Mouse (Mus musculus): ENCODE measurements around the gene Igf1r. TPM values are rescaled to one million over a fixed set of nuclear protein-coding genes. Genes with fewer than 3 reads are reported as not detected.

Igf1r gene
- polyA plus RNA-seq, 1 experiment from 2014 or later, result 16.3 TPM

DNA sequence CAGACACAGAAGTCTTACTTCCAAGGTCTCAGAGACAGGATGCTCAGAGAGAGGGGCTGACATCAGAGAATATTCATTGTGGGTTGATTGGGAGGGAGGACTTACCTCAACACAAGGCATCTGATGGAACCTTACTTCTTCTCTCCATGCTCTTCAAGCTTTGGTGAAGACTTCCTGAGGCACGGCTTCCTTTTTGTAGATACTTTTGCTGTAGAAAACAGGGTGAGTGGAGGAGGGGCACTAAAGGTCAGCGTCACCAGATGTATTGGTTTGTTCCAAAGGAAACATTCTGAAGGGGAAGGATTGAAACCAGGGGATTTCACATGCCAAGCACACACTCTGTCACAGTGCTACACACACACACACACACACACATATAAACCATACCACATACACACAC lies 186.8 kb downstream of the Igf1r start:
- H3K27me3 ChIP-seq (replicated peaks; ENCODE audit: control insufficient read depth, insufficient read depth, low read length), result no peaks in the 10 kb centered on the region
- 89% methylated on average over 2 of the region's 2 CpGs for WGBS
- ATAC-seq, result no peak

DNA sequence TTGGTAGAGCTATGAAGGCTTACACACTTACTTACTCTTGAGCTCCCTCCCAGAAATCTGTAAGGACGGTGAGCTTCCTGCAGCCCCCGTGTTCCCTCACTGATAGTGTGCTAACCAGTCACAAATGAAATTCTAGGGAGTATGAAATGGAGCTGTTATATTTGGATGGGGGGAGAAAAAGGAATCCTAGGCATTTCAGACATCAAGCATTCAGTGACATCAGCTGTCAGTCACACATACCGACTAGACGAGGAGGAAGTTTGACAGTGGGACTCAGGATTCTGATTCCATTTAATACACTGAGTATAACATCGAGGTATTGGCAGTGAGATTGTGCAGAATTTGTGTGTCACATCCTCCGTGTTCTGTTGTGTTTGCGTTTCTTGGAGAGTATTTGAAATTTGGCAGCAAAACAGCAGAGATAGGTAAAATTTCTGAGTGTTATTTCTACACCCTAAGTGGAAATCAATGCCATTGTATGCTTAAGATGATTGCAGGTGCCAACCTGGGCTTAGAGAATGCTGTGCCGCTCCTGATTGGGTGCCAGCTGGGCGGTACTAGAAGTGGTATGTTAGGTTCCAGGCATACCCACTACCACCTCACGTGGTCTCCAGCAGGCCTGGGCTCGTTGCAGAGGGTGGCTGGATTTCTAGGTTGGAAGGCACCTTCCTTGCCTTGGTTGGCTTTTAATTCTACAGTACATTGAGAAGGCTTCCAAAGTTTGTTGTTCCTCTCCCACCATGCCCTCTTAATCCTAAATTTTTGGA lies 187.6 kb downstream of the Igf1r start:
- Histone ChIP-seq H3K4me2 (ENCODE audit: low read length) (no peak overlapping the region), H3K36me3 (ENCODE audit: control insufficient read depth, insufficient read depth, low read length) (no peaks in the 10 kb centered on the region), H3K9me3 (replicated peaks; ENCODE audit: control insufficient read depth, low read length) (no peaks in the 10 kb centered on the region), H3K4me3 (ENCODE audit: low read depth, low read length) (no peak overlapping the region), H3K9ac (ENCODE audit: low read length) (no peak overlapping the region), H3K27me3 (replicated peaks; ENCODE audit: control insufficient read depth, insufficient read depth, low read length) (no peaks in the 10 kb centered on the region), H3K4me1 (ENCODE audit: control insufficient read depth, insufficient read depth, low read length) (0 out of 2 replicates have a peak, but pooled peaks cover 4% of the 10 kb centered on the region), H3K27ac (ENCODE audit: low read depth, low read length) (no peak overlapping the region)
- DNase-seq (ENCODE audit: low spot score) (no peak), ATAC-seq (no peak)
- 82% methylated on average over 11 of the region's 11 CpGs for WGBS

More for the DNA sequence above, 186.8 kb downstream of the Igf1r start:
- Histone ChIP-seq H3K4me2 (ENCODE audit: low read length) (no peak overlapping the region), H3K4me3 (ENCODE audit: low read depth, low read length) (no peak overlapping the region), H3K9me3 (replicated peaks; ENCODE audit: control insufficient read depth, low read length) (no peaks in the 10 kb centered on the region), H3K36me3 (ENCODE audit: control insufficient read depth, insufficient read depth, low read length) (no peaks in the 10 kb centered on the region), H3K9ac (ENCODE audit: low read length) (no peak overlapping the region), H3K4me1 (ENCODE audit: control insufficient read depth, insufficient read depth, low read length) (0 out of 2 replicates have a peak, but pooled peaks cover 4% of the 10 kb centered on the region), H3K27ac (ENCODE audit: low read depth, low read length) (no peak overlapping the region)
- DNase-seq (ENCODE audit: low spot score), result no peak

DNA sequence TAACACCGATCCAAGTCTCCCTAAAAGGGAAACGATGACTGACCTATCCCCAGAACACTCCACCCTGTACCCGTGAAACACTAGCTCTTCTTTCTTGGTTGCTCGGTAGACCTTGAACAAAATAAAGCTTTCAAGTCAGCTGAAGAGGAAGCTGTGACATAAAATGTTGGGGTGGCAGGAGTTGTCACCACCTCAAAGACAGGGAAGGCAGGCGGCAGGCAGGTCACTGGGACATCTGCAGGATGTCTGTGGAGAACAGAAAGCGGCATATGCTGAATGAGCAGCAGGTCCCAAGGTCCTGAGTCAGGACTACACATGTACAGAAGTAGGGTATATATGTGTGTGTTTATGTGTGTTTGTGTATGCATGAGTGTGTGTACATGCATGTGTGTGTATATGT lies 191.6 kb downstream of the Igf1r start:
- H3K27me3 ChIP-seq (replicated peaks; ENCODE audit: control insufficient read depth, insufficient read depth, low read length), result no peaks in the 10 kb centered on the region
- H3K4me3 ChIP-seq (ENCODE audit: low read depth, low read length), result no peak overlapping the region
- ATAC-seq (no peak), DNase-seq (ENCODE audit: low spot score) (no peak)
- peaks cover 19% of the 10 kb centered on the region for H3K4me1 ChIP-seq (ENCODE audit: control insufficient read depth, insufficient read depth, low read length)
- no peaks in the 10 kb centered on the region for H3K36me3 ChIP-seq (ENCODE audit: control insufficient read depth, insufficient read depth, low read length)
- H3K4me2 ChIP-seq (ENCODE audit: low read length), result no peak overlapping the region
- no peak overlapping the region for H3K27ac ChIP-seq (ENCODE audit: low read depth, low read length)
- H3K9ac ChIP-seq (ENCODE audit: low read length), result no peak overlapping the region
- WGBS, result 75% methylated on average over 6 of the region's 6 CpGs
- H3K9me3 ChIP-seq (replicated peaks; ENCODE audit: control insufficient read depth, low read length), result no peaks in the 10 kb centered on the region

DNA sequence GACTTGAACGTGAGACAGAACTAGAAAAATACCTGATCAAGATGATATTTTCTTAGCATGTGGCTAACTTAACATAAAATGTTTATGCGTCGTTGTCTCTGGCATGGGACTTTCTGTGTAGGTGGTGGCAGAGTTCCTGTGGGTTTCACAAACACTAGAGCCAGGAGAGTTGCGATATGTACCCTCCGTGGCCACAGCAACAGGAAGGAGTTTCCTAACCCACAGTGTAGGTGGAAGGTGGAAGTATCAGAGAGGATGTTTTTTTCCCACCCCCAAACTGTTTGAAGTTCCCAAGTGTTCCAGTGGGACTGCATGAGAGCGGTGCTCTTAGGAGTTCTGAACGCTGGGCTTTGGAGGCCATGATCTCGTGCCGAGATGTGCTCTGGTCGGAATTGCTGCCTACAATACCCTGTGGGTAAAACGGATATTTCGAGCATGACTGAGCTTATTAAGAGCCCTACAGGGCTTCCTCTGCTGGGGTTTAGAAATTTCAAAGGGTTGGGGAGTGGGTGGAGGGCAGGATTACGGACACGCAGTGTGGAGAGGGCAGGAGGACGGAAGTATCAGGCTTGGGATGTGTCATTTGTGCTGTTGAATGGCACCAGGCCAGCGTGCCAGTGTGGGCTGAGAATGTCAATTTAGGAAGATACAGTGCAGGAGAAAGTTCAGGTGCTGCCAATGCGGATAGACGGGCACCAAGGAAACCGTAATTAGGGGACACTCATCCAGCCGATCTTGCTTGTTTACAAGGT lies 195.8 kb downstream of the Igf1r start:
- no peaks in the 10 kb centered on the region for H3K27me3 ChIP-seq (replicated peaks; ENCODE audit: control insufficient read depth, insufficient read depth, low read length)
- no peaks in the 10 kb centered on the region for H3K36me3 ChIP-seq (ENCODE audit: control insufficient read depth, insufficient read depth, low read length)
- peak; percentile 44; the same call in 1 of the 2 replicates for ATAC-seq
- no peak overlapping the region for H3K4me3 ChIP-seq (ENCODE audit: low read depth, low read length)
- 24% methylated on average over 20 of the region's 20 CpGs for WGBS
- H3K27ac ChIP-seq (ENCODE audit: low read depth, low read length), result no peak overlapping the region
- H3K4me2 ChIP-seq (ENCODE audit: low read length), result 0 out of 2 replicates have a peak overlapping the region, but pooled peaks have one; percentile 18
- peaks cover 18% of the 10 kb centered on the region for H3K4me1 ChIP-seq (ENCODE audit: control insufficient read depth, insufficient read depth, low read length)
- no peaks in the 10 kb centered on the region for H3K9me3 ChIP-seq (replicated peaks; ENCODE audit: control insufficient read depth, low read length)
- peak overlapping the region; percentile 3; the same call in 1 of the 2 replicates for H3K9ac ChIP-seq (ENCODE audit: low read length)
- peak; percentile 24 for DNase-seq (ENCODE audit: low spot score)

DNA sequence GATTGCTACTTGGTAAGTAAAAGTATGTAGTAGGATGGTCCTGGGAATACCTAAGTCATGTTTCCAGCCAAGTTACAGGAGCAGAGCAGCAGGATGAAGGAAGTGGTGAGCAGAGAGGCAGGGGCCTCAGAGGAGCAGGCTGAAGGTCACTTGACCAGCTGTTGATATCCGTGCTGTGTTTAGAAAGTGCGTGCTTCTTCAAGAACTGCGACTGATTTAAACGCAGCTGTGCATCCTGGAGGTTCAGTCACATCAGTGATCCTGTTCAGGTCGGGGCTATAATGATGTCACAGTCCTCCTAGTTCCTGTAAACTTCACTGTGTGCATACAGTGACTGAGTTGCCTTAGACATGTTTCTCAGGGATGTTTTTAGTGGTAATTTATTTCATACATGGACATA lies 199.3 kb downstream of the Igf1r start:
- WGBS, result 85% methylated on average over 5 of the region's 5 CpGs
- peaks cover 35% of the 10 kb centered on the region for H3K4me1 ChIP-seq (ENCODE audit: control insufficient read depth, insufficient read depth, low read length)
- ATAC-seq (no peak), DNase-seq (ENCODE audit: low spot score) (no peak)
- H3K9ac ChIP-seq (ENCODE audit: low read length), result no peak overlapping the region
- H3K9me3 ChIP-seq (replicated peaks; ENCODE audit: control insufficient read depth, low read length), result no peaks in the 10 kb centered on the region
- no peaks in the 10 kb centered on the region for H3K27me3 ChIP-seq (replicated peaks; ENCODE audit: control insufficient read depth, insufficient read depth, low read length)
- H3K4me3 ChIP-seq (ENCODE audit: low read depth, low read length), result no peak overlapping the region
- no peak overlapping the region for H3K4me2 ChIP-seq (ENCODE audit: low read length)
- no peaks in the 10 kb centered on the region for H3K36me3 ChIP-seq (ENCODE audit: control insufficient read depth, insufficient read depth, low read length)
- H3K27ac ChIP-seq (ENCODE audit: low read depth, low read length), result no peak overlapping the region

DNA sequence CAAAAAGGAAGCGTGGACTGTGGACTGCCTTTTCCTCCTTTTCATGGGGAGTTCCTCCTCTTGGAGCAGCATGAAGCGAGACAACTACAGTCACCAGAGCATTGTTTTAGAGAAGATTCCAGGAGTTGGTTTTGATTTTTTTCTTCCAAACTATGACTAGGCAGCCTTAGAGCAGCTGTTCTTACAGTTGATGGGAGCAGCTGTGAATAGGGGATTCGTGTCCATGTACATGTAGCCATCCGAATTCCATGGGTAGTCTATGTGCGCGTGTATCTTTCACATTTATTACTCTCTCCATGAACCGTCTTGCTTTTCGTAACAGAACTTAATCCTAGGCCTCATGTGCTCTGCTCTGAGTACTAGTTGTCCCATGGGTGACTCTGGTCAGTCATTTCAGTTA lies 199.8 kb downstream of the Igf1r start:
- H3K27ac ChIP-seq (ENCODE audit: low read depth, low read length), result no peak overlapping the region
- ATAC-seq (no peak), DNase-seq (ENCODE audit: low spot score) (no peak)
- H3K9ac ChIP-seq (ENCODE audit: low read length), result no peak overlapping the region
- H3K4me1 ChIP-seq (ENCODE audit: control insufficient read depth, insufficient read depth, low read length), result peaks cover 35% of the 10 kb centered on the region
- H3K4me3 ChIP-seq (ENCODE audit: low read depth, low read length), result no peak overlapping the region
- H3K36me3 ChIP-seq (ENCODE audit: control insufficient read depth, insufficient read depth, low read length), result no peaks in the 10 kb centered on the region
- H3K27me3 ChIP-seq (replicated peaks; ENCODE audit: control insufficient read depth, insufficient read depth, low read length), result no peaks in the 10 kb centered on the region
- no peaks in the 10 kb centered on the region for H3K9me3 ChIP-seq (replicated peaks; ENCODE audit: control insufficient read depth, low read length)
- no peak overlapping the region for H3K4me2 ChIP-seq (ENCODE audit: low read length)
- 90% methylated on average over 8 of the region's 8 CpGs for WGBS

DNA sequence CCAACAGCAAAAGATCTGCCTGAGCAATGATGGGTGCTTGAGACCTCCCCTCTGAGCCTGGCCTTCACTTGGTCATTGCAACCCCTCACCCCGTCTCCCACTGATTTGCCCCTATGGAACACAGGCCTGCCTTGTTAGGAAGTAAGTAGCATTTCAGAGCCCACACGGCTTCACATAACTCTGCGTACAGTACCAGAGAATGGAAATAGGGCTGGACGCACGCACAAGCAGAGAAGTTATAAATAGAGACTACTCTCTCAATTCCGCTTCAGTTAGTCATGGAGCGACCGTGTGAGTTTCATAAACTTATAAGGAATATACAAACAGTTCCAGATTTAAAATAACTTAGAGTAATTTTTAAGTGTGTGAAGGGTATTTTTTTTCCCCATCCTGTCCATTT lies 200.6 kb downstream of the Igf1r start:
- Histone ChIP-seq H3K36me3 (ENCODE audit: control insufficient read depth, insufficient read depth, low read length) (no peaks in the 10 kb centered on the region), H3K9ac (ENCODE audit: low read length) (no peak overlapping the region), H3K4me2 (ENCODE audit: low read length) (no peak overlapping the region), H3K27ac (ENCODE audit: low read depth, low read length) (no peak overlapping the region), H3K4me1 (ENCODE audit: control insufficient read depth, insufficient read depth, low read length) (peaks cover 30% of the 10 kb centered on the region), H3K9me3 (replicated peaks; ENCODE audit: control insufficient read depth, low read length) (no peaks in the 10 kb centered on the region), H3K4me3 (ENCODE audit: low read depth, low read length) (no peak overlapping the region), H3K27me3 (replicated peaks; ENCODE audit: control insufficient read depth, insufficient read depth, low read length) (no peaks in the 10 kb centered on the region)
- DNase-seq (ENCODE audit: low spot score), result no peak
- WGBS, result 81% methylated on average over 8 of the region's 8 CpGs
- no peak for ATAC-seq

DNA sequence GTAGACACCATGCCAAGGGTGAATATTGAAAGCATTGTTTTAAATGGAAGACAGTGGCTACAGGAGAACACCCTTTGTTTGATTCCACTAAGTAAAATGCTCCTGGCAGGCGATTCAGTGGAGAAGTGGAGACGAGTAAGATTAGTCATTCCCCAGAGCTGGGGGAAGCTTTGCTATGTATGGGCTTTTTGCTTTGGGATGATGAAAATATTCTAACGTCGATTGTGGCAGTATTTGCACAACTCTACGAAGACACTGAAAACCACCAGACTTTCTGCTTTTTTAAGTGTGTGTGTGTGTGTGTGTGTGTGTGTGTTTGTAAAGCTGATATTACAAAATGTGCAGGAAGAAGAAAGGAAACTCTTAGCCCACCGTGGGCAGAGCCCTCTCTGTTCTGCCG lies 202.0 kb downstream of the Igf1r start:
- no peak for DNase-seq (ENCODE audit: low spot score)
- H3K27me3 ChIP-seq (replicated peaks; ENCODE audit: control insufficient read depth, insufficient read depth, low read length), result no peaks in the 10 kb centered on the region
- no peak overlapping the region for H3K27ac ChIP-seq (ENCODE audit: low read depth, low read length)
- no peak overlapping the region for H3K4me2 ChIP-seq (ENCODE audit: low read length)
- H3K9ac ChIP-seq (ENCODE audit: low read length), result 0 out of 2 replicates have a peak overlapping the region, but pooled peaks have one; percentile 21
- peaks cover 17% of the 10 kb centered on the region for H3K4me1 ChIP-seq (ENCODE audit: control insufficient read depth, insufficient read depth, low read length)
- ATAC-seq, result no peak
- no peaks in the 10 kb centered on the region for H3K9me3 ChIP-seq (replicated peaks; ENCODE audit: control insufficient read depth, low read length)
- H3K36me3 ChIP-seq (ENCODE audit: control insufficient read depth, insufficient read depth, low read length), result no peaks in the 10 kb centered on the region
- WGBS, result 41% methylated on average over 7 of the region's 7 CpGs
- H3K4me3 ChIP-seq (ENCODE audit: low read depth, low read length), result no peak overlapping the region

Measured in forebrain, embryonic 14.5 days (tissue).